Mouse (Mus musculus) central nervous system, embryonic 11.5 days (tissue): Measurements from ENCODE around the gene Gm35315. TPM values are rescaled to one million over a fixed set of nuclear protein-coding genes. Genes with fewer than 3 reads are reported as not detected.

Experiments used
- polyA plus RNA-seq: library from polyadenylated mRNA; depleted of rRNA; stranded (reverse); fragments of >200 nt; gene quantifications from 2 replicates; pipeline ENCODE4 v1.2.3, GENCODE M21; 2012; rRNA removed

The Gm35315 gene
- 0.68 and 1.4 TPM in 2 replicates for polyA plus RNA-seq

GRCm38 (mm10) chr5:110094030-110094846 is at the start of gene Gm35315:
Gm35315 (minus strand) TSS chr5:110094420.

GRCm38 (mm10) chr5:110135293-110136086 is 41.3 kb upstream of the Gm35315 start, which contains the start of gene Chfr:
Chfr (plus strand) TSS chr5:110135842.

GRCm38 (mm10) chr5:110109991-110110441 is 15.8 kb upstream of the Gm35315 start, which contains the start of gene Zfp605:
Zfp605 (plus strand) TSS chr5:110110092.

DNA sequence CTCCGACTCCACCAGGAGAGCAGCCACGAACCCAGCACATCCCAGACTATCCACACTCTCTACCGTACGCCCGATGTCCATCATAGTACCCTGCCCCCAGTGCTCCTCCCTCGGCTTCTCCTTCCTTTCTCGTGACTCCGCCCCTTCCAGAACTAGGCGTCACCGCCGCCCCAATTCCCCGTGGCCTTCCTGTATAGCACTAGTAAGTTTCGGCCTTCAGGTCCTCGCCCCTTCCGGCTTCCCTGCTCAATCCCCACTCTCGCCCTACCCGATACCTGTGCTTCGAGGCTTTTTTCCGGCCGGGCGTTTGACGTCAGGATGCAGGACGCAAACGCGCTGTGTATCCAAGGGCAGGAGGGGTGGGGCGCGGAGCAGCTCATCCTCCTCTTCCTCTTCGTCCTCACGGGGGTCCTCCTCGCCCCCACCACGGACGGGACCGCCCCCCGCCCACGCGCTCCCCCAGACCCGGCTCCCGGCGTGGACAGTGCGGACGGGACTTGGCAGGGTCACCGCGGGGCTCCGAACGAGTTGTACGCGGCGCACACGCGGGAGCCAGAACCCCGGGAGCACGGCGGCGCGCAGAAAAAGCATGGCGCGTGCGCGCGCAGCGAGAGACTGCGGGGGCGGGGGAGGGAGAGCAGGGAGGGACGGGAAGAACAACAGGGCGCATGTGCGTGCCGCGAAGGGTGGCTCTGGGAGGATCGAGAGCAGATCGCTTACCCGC is 13.5 kb upstream of the Gm35315 start, which contains the start of gene Gtpbp6:
Gene Gtpbp6 (minus strand): TSS at position 617 of the 724 bp plus-strand sequence.

GRCm38 (mm10) chr5:110099656-110100580 is 5.7 kb upstream of the Gm35315 start, which contains the start of gene Plcxd1:
Plcxd1 (plus strand) TSS chr5:110099969.

GRCm38 (mm10) chr5:110072413-110072812 is 21.8 kb downstream of the Gm35315 start, which contains the start of gene Gm17655:
Gm17655 (minus strand) TSS chr5:110072513.

Other genes starting within 250 kb of the Gm35315 start
- gene Gm15446, start 171.0 kb downstream of the Gm35315 start, polyA plus RNA-seq = 0.04 and 0.11 TPM in 2 replicates
- 15.5 and 27.7 TPM in 2 replicates for gene Zfp932, start 97.9 kb downstream of the Gm35315 start, polyA plus RNA-seq
- 0.54 and 2.7 TPM in 2 replicates for gene Gm17655, start 21.9 kb downstream of the Gm35315 start, polyA plus RNA-seq
- gene Plcxd1, start 5.5 kb upstream of the Gm35315 start, polyA plus RNA-seq = 0.10 and 0.57 TPM in 2 replicates
- gene Gtpbp6, start 13.8 kb upstream of the Gm35315 start, polyA plus RNA-seq = 117 and 148 TPM in 2 replicates
- gene Zfp605, start 15.7 kb upstream of the Gm35315 start, polyA plus RNA-seq = 6.3 and 6.9 TPM in 2 replicates
- 73.4 and 73.9 TPM in 2 replicates for gene Chfr, start 41.4 kb upstream of the Gm35315 start, polyA plus RNA-seq
- gene Golga3, start 82.3 kb upstream of the Gm35315 start, polyA plus RNA-seq = 16.2 and 17.4 TPM in 2 replicates
- 23.6 and 26.5 TPM in 2 replicates for gene Ankle2, start 136.6 kb upstream of the Gm35315 start, polyA plus RNA-seq
- gene Pgam5, start 175.5 kb upstream of the Gm35315 start, polyA plus RNA-seq = 32.6 and 56.2 TPM in 2 replicates
- gene Pxmp2, start 191.8 kb upstream of the Gm35315 start, polyA plus RNA-seq = 6.3 and 7.0 TPM in 2 replicates
- gene Pole, start 191.9 kb upstream of the Gm35315 start, polyA plus RNA-seq = 37.9 and 44.7 TPM in 2 replicates
- 0.71 and 1.4 TPM in 2 replicates for gene P2rx2, start 248.8 kb upstream of the Gm35315 start, polyA plus RNA-seq